Mouse (Mus musculus): ENCODE results near the gene Hist1h2bn.

DNA sequence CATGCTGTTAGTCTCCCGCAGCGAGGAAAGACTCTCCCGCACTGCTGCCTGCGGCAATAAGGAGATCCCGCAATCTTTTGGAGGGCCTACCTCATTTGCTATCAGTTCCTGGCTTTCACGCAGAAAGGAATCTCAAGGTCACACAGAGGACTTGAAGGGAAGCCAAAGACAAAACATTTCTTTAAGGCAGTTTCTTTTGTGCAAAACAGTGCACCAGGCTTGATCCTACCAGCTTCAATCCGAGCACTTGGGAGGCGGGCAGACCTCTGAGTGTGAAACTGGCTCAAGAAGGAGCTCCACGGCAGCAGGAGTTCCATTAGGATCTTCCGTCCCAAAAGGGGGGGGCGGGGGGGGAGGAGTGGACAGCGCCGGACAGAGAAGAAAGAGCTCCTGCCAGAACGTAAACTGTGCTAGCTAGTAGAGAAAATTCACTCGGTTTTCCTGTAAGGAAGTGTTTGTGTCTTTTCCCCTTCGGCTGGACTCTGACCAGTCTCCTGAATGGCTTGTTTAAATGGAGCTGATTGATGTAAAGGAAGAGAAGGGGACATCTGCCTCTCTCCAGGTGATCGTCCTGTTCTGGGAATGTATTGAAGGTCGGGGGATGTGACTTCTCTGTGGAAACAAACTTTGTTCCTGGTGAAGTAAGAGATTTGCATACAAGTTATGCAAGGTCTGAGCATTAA, 36.8 kb downstream of the Hist1h2bn start:
- TF ChIP-seq POLR2AphosphoS2 (IDR thresholded peaks at IDR 0.05; ENCODE audit: insufficient read length, low read depth) (no peak), USF1 (IDR thresholded peaks at IDR 0.05; ENCODE audit: low read depth) (no peak), TCF3 (IDR thresholded peaks at IDR 0.05; ENCODE audit: insufficient read length, low read depth) (no peak), POLR2A (IDR thresholded peaks at IDR 0.05; ENCODE audit: insufficient read length, low read depth) (no peak), CEBPB (IDR thresholded peaks at IDR 0.05; ENCODE audit: insufficient read depth, poor library complexity, severe bottlenecking) (no peak)
